Mouse (Mus musculus): ENCODE results near the gene Fam111a. TPM values are rescaled to one million over a fixed set of nuclear protein-coding genes. Genes with fewer than 3 reads are reported as not detected.

Gene Fam111a
- polyA plus RNA-seq, 1 experiment, result 6.4 TPM

DNA sequence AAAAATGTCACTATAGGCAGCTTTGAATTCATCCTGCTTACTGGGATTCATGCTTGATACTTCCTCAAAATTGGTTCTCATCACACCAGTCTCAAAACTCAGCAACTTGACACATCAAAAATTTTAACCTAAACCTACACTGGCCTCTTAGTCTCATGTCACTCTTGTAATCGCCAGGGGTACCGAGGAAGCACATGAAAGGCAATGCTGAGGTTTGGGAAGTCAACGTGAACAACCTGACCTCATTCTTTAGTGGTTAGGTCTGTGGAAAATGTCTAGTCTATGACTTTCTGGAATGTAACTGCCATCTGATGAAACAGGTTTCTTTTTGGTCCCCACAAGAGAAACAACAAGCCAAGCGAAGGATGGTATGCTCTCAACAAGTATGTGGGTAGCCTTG is 89.4 kb downstream of the Fam111a start:
- no peak for TF ChIP-seq CTCF (IDR thresholded peaks at IDR 0.05; ENCODE audit: borderline replicate concordance, extremely low read depth, insufficient read depth, insufficient read length)
- no peak for TF ChIP-seq POLR2A (IDR thresholded peaks at IDR 0.05; ENCODE audit: borderline replicate concordance, extremely low read depth, insufficient read depth, insufficient read length, poor library complexity, severe bottlenecking)
- DNase-seq (ENCODE audit: low read depth), result no peak

DNA sequence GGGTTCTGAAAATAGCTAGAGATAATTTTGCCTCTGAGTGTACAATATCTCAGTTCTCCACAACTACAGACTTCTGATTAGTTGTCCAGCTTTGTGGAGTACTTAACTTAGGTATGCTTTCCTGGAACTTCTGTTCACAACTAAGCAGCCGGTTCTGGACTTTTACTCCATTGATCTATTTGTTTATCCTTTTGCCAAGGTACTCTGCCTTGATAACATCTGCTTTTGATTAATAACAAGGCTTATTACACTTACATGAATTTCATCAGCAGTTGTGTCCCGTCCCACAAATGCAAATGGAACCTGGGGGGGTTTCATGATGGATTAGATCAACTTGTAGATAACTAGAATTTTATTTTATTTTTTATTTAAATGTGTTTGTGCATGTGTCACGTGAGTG is 91.3 kb downstream of the Fam111a start:
- TF ChIP-seq POLR2A (IDR thresholded peaks at IDR 0.05; ENCODE audit: borderline replicate concordance, extremely low read depth, insufficient read depth, insufficient read length, poor library complexity, severe bottlenecking) (no peak), CTCF (IDR thresholded peaks at IDR 0.05; ENCODE audit: borderline replicate concordance, extremely low read depth, insufficient read depth, insufficient read length) (no peak)
- DNase-seq (ENCODE audit: low read depth), result no peak

DNA sequence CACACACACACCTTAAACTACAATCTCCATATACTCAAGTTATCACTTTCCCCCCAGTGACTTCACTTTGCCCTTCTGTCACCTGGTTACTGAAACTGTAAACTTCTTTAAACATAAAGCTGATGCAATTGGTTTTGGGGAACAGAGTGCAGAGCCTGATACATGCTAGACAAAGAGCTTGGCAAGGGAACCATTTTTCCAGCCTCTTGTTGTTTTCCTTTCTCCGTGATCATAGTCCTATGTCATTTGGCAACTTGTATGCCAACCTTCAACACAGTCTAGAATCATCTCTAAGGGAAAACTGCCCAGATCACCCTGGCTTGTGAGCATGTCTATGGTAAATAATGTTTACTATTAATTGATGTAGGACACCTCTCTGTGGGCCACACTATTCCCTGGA is 92.5 kb downstream of the Fam111a start:
- TF ChIP-seq CTCF (IDR thresholded peaks at IDR 0.05; ENCODE audit: borderline replicate concordance, extremely low read depth, insufficient read depth, insufficient read length) (no peak), POLR2A (IDR thresholded peaks at IDR 0.05; ENCODE audit: borderline replicate concordance, extremely low read depth, insufficient read depth, insufficient read length, poor library complexity, severe bottlenecking) (no peak)
- DNase-seq (ENCODE audit: low read depth), result no peak

Other genes starting within 250 kb of the Fam111a start
- not detected in 2 replicates for gene Olfr1436, start 246.6 kb upstream of the Fam111a start, polyA plus RNA-seq (2012; rRNA removed)
- gene Olfr1437, start 220.6 kb upstream of the Fam111a start, polyA plus RNA-seq (2012; rRNA removed), result not detected in 2 replicates
- gene Olfr1438-ps1, start 209.8 kb upstream of the Fam111a start, polyA plus RNA-seq (2012; rRNA removed), result not detected in 2 replicates
- gene Olfr1440, start 158.5 kb upstream of the Fam111a start, polyA plus RNA-seq (2012; rRNA removed), result not detected in 2 replicates
- gene Olfr1441, start 128.3 kb upstream of the Fam111a start, polyA plus RNA-seq (2012; rRNA removed), result not detected in 2 replicates
- not detected in 2 replicates for gene Pfpl, start 117.8 kb upstream of the Fam111a start, polyA plus RNA-seq (2012; rRNA removed)
- 1.9 and 2.8 TPM in 2 replicates for gene Mpeg1, start 85.0 kb upstream of the Fam111a start, polyA plus RNA-seq (2012; rRNA removed)
- 23.5 and 50.1 TPM in 2 replicates for gene Dtx4, start 44.3 kb upstream of the Fam111a start, polyA plus RNA-seq (2012; rRNA removed)
- 0.06 and 0.07 TPM in 2 replicates for gene Gm4952, start 54.2 kb downstream of the Fam111a start, polyA plus RNA-seq (2012; rRNA removed)
- gene Glyat, start 87.6 kb downstream of the Fam111a start, polyA plus RNA-seq (2012; rRNA removed), result not detected in 2 replicates
- gene Olfr1442, start 124.7 kb downstream of the Fam111a start, polyA plus RNA-seq (2012; rRNA removed), result not detected in 2 replicates
- gene Olfr1443, start 132.4 kb downstream of the Fam111a start, polyA plus RNA-seq (2012; rRNA removed), result not detected in 2 replicates
- gene Keg1, start 150.0 kb downstream of the Fam111a start, polyA plus RNA-seq (2012; rRNA removed), result not detected in 2 replicates
- gene Cntf, start 219.9 kb downstream of the Fam111a start, polyA plus RNA-seq (2012; rRNA removed), result 2.4 and 3.9 TPM in 2 replicates

Measured in brain, embryonic 14.5 days (tissue).